Mouse (Mus musculus) thymus, adult 2 months (tissue): ENCODE measurements around the gene Rsph14.

Source experiments
- CTCF ChIP-seq: fragments of 200-500 bp; IDR thresholded peaks from 2 replicates; pipeline ENCODE4 v1.5.1; 2012; ENCODE audit warnings: mild to moderate bottlenecking, control low read depth, low read length, moderate library complexity, borderline replicate concordance; ENCODE audit not compliant: control insufficient read depth, poor library complexity, insufficient read depth; ENCODE audit errors: extremely low read depth
- POLR2A ChIP-seq: fragments of 200-500 bp; IDR thresholded peaks from 2 replicates; pipeline ENCODE4 v1.6.1; 2012; ENCODE audit warnings: mild to moderate bottlenecking, low read length, control low read depth, moderate library complexity; ENCODE audit not compliant: control insufficient read depth, poor library complexity, insufficient read depth; ENCODE audit errors: extremely low read depth

DNA sequence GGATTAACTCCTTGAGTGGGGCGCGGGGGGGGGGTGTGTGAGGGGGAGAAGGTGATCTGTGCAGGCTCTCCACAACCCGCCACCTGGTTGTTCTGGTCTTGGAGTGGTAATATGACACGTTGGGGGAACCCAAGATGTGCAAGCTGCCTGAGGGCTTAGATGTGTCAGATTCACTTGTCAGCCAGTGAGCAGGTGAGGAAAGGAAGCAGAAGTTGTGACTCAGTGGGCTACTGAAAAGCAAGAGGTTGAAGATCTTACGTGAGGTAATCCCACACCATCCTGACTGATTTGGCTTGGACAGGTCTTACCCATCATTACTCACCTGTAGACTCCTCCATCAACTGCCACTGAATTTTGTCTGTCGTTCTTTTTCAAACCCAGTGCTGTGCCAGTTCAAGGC, 30.2 kb upstream of the Rsph14 start:
- TF ChIP-seq POLR2A: no peak
- TF ChIP-seq CTCF: no peak
